Mouse (Mus musculus) liver, postnatal 0 days (tissue): Measurements from ENCODE around the gene Ythdc1. TPM values are rescaled to one million over a fixed set of nuclear protein-coding genes. Genes with fewer than 3 reads are reported as not detected.
A peak's percentile ranks its signal among the peaks of the same experiment; 100 is the strongest.
"Not testable (repeated sequence)": the region's sequence is repeated elsewhere in the genome, so short reads cannot be mapped to it uniquely, and the experiment has no call there.

Experiments
- ATAC-seq: fragments of 200-750 bp; cut with Nextera tagmentation; 2 replicates; pipeline ENCODE4 v1.8.0; 2017; ENCODE audit warnings: mild to moderate bottlenecking, moderate library complexity
- DNase-seq: peaks from one replicate; pipeline ENCODE4 v3.0.0-alpha.2; 2016
- H3K27ac ChIP-seq: fragments of 300-500 bp; sonication (generic); 2 replicates; pipeline ENCODE4 v1.5.1; 2014; ENCODE audit warnings: antibody characterized with exemption, moderate library complexity, mild to moderate bottlenecking, low read depth
- H3K27me3 ChIP-seq: fragments of 300-500 bp; sonication (generic); 2 replicates; pipeline ENCODE4 v1.6.1; 2014; ENCODE audit warnings: low read length, control low read depth, mixed read lengths; ENCODE audit not compliant: insufficient read depth
- H3K36me3 ChIP-seq: fragments of 300-500 bp; sonication (generic); replicated peaks from 2 replicates; pipeline ENCODE4 v1.6.1; 2014; ENCODE audit warnings: mild to moderate bottlenecking, control low read depth, low read length, moderate library complexity, mixed read lengths; ENCODE audit not compliant: insufficient read depth
- H3K4me1 ChIP-seq: fragments of 300-500 bp; sonication (generic); 2 replicates; pipeline ENCODE4 v1.6.1; 2014; ENCODE audit warnings: antibody characterized with exemption, mild to moderate bottlenecking, control low read depth; ENCODE audit not compliant: insufficient read depth
- H3K4me2 ChIP-seq: fragments of 300-500 bp; sonication (generic); 2 replicates; pipeline ENCODE4 v1.6.1; 2014; ENCODE audit warnings: low read depth, mild to moderate bottlenecking, low read length, moderate library complexity, mixed read lengths
- H3K4me3 ChIP-seq: fragments of 300-500 bp; sonication (generic); 2 replicates; pipeline ENCODE4 v1.5.1; 2014; ENCODE audit warnings: low read depth, low read length
- H3K9ac ChIP-seq: fragments of 300-500 bp; sonication (generic); replicated peaks from 2 replicates; pipeline ENCODE4 v1.6.1; 2014; ENCODE audit warnings: mild to moderate bottlenecking, moderate library complexity
- H3K9me3 ChIP-seq: fragments of 300-500 bp; sonication (generic); 2 replicates; pipeline ENCODE4 v1.6.1; 2016; ENCODE audit warnings: mild to moderate bottlenecking, control low read depth, low read length, mixed read lengths
- CTCF ChIP-seq: sonication (generic); IDR thresholded peaks from 2 replicates; pipeline ENCODE4 v1.5.1; 2016; ENCODE audit warnings: antibody characterized with exemption, low read depth
- EP300 ChIP-seq: IDR thresholded peaks from 2 replicates; pipeline ENCODE4 v1.6.1; 2016; ENCODE audit warnings: antibody characterized with exemption, low read depth, mild to moderate bottlenecking
- WGBS: fragments of 180-500 bp; shearing (Covaris S2); extraction: QIAGEN DNeasy Blood & Tissue Kit; methylation state at CpG from one replicate; pipeline ENCODE4 v1.1.7; 2014; ENCODE audit not compliant: insufficient replicate concordance; 5-methylcytosine and 5-hydroxymethylcytosine counted together
- polyA plus RNA-seq: library from polyadenylated mRNA; unstranded; fragments of >200 nt; fragmentation: Nextera tagmentation; extraction: Ambion mirVana; gene quantifications from 2 replicates; pipeline ENCODE4 v1.2.1, GENCODE M21; 2015

Gene Ythdc1
- polyA plus RNA-seq, 1 experiment from 2014 or later: 13.0 TPM

GRCm38 (mm10) chr5:86784205-86784604 lies 19.8 kb upstream of the Ythdc1 start:
- 58% methylated on average over 1 of the region's 1 CpGs for WGBS
- no peak for DNase-seq
- no peaks in the 10 kb centered on the region for H3K4me1 ChIP-seq

DNA sequence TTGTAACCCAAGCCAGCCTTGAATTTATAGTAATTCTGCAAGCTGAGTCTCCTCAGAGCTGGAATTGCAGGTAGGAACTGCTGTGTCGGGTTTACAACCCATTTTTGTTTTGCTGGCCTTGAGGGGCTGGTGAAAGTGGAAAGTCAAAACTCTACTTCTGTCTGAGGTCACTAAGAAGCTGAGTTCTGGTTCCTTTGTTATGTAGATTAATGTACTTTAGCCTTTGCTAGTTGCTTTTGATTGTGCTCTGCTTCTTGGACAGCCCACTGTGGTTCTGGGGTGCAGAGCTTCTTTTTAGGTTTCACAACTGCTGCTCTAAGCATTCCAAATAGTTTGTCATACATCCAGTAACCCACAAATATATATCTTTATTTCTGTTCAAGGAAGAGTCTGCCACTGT lies 17.2 kb upstream of the Ythdc1 start:
- Histone ChIP-seq H3K36me3 (no peaks in the 10 kb centered on the region), H3K27ac (no peak overlapping the region), H3K4me2 (no peak overlapping the region), H3K9me3 (no peaks in the 10 kb centered on the region), H3K4me1 (no peaks in the 10 kb centered on the region), H3K27me3 (no peaks in the 10 kb centered on the region), H3K4me3 (no peak overlapping the region), H3K9ac (no peak overlapping the region)
- ATAC-seq (no peak), DNase-seq (no peak)
- 53% methylated on average over 1 of the region's 1 CpGs for WGBS
- TF ChIP-seq CTCF: no peak
- TF ChIP-seq EP300: no peak

More at GRCm38 (mm10) chr5:86784205-86784604, 19.8 kb upstream of the Ythdc1 start:
- no peak for ATAC-seq
- Histone ChIP-seq H3K4me2 (no peak overlapping the region), H3K27ac (no peak overlapping the region), H3K9me3 (no peaks in the 10 kb centered on the region), H3K27me3 (no peaks in the 10 kb centered on the region), H3K9ac (no peak overlapping the region), H3K4me3 (no peak overlapping the region), H3K36me3 (no peaks in the 10 kb centered on the region)
- no peak for TF ChIP-seq CTCF
- no peak for TF ChIP-seq EP300

DNA sequence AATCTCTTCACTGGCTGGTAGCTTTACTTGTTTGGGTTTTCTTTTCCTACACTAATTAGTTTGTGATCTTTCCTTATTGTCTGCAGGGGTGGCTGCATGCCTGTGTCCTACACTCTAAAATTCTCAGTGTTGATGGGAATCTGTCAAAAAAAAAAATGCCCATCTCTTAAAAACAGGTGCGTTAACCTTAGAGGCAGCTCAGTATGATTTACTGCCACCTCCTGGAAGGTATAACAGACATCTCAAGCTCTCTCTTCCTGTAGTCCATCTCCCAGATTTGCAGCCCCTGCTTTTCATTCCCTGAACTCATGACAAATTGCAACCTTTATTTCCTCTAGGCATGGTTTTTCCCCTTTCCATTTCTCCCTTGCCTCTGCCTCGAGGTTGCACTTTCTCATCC lies 14.1 kb upstream of the Ythdc1 start:
- no peak for DNase-seq

GRCm38 (mm10) chr5:86792249-86792648 lies 11.8 kb upstream of the Ythdc1 start:
- 49% methylated on average over 4 of the region's 4 CpGs for WGBS

More for the DNA sequence above, 14.1 kb upstream of the Ythdc1 start:
- H3K9me3 ChIP-seq: no peaks in the 10 kb centered on the region
- no peak overlapping the region for H3K4me3 ChIP-seq
- H3K9ac ChIP-seq: no peak overlapping the region
- no peaks in the 10 kb centered on the region for H3K4me1 ChIP-seq
- no peaks in the 10 kb centered on the region for H3K27me3 ChIP-seq
- 41% methylated on average over 2 of the region's 2 CpGs for WGBS
- H3K4me2 ChIP-seq: no peak overlapping the region
- H3K36me3 ChIP-seq: no peaks in the 10 kb centered on the region
- no peak for ATAC-seq
- H3K27ac ChIP-seq: no peak overlapping the region
- TF ChIP-seq CTCF: no peak

DNA sequence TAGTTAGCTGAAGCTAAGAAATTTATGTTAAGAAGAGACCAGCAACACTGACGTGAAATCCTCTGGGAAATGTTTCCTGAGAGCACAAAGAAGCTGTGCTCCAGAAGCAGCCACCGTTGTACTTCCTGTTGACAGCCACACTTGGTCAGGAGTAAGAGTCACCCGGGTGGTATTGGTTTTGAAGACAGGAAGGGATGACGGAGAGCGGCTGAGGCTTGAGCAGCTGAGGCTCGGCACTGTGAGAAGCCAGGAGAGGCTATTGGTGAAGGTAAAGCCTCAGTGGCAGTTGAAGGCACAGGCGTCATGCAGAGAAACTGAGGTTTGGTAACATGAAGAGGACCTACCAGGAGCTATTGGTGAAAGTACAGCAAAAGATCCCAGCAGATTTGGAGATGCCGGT lies 11.2 kb upstream of the Ythdc1 start:
- no peak overlapping the region for H3K4me3 ChIP-seq
- no peaks in the 10 kb centered on the region for H3K36me3 ChIP-seq
- no peak for DNase-seq
- H3K9ac ChIP-seq: no peak overlapping the region
- TF ChIP-seq EP300 (no peak), CTCF (no peak)
- H3K27me3 ChIP-seq: no peaks in the 10 kb centered on the region
- 33% methylated on average over 8 of the region's 8 CpGs for WGBS
- peak; percentile 25; the same call in 1 of the 2 replicates for ATAC-seq
- H3K4me1 ChIP-seq: no peaks in the 10 kb centered on the region
- H3K4me2 ChIP-seq: no peak overlapping the region
- H3K27ac ChIP-seq: no peak overlapping the region
- no peaks in the 10 kb centered on the region for H3K9me3 ChIP-seq

More at GRCm38 (mm10) chr5:86792249-86792648, 11.8 kb upstream of the Ythdc1 start:
- DNase-seq (no peak), ATAC-seq (no peak)
- H3K4me2 ChIP-seq: no peak overlapping the region
- no peak overlapping the region for H3K9ac ChIP-seq
- H3K36me3 ChIP-seq: no peaks in the 10 kb centered on the region
- no peak overlapping the region for H3K27ac ChIP-seq
- H3K4me1 ChIP-seq: no peaks in the 10 kb centered on the region
- no peak for TF ChIP-seq CTCF
- no peak for TF ChIP-seq EP300
- H3K27me3 ChIP-seq: no peaks in the 10 kb centered on the region
- H3K9me3 ChIP-seq: no peaks in the 10 kb centered on the region
- H3K4me3 ChIP-seq: no peak overlapping the region

- Histone ChIP-seq H3K4me1 (no peaks in the 10 kb centered on the region), H3K27ac (no peak overlapping the region), H3K36me3 (peaks cover 36% of the 10 kb centered on the region), H3K9me3 (no peaks in the 10 kb centered on the region), H3K4me3 (no peak overlapping the region), H3K4me2 (no peak overlapping the region), H3K27me3 (no peaks in the 10 kb centered on the region), H3K9ac (no peak overlapping the region)
- ATAC-seq (no peak), DNase-seq (no peak)
- TF ChIP-seq EP300: no peak
- TF ChIP-seq CTCF: no peak
- 65% methylated on average over 3 of the region's 3 CpGs for WGBS
These were observed 12.8 kb downstream of the Ythdc1 start for GRCm38 (mm10) chr5:86816795-86817194.

- ATAC-seq, H3K27ac ChIP-seq, H3K4me1 ChIP-seq, H3K9ac ChIP-seq, DNase-seq, H3K27me3 ChIP-seq, H3K4me2 ChIP-seq, H3K9me3 ChIP-seq, H3K4me3 ChIP-seq: not testable (repeated sequence)
- 87% methylated on average over 4 of the region's 4 CpGs for WGBS
- peaks cover 31% of the 10 kb centered on the region for H3K36me3 ChIP-seq
These were observed 32.4 kb downstream of the Ythdc1 start for GRCm38 (mm10) chr5:86836378-86836777.
